Mouse (Mus musculus): ENCODE data around the gene Mrps5.

The Mrps5 gene

DNA sequence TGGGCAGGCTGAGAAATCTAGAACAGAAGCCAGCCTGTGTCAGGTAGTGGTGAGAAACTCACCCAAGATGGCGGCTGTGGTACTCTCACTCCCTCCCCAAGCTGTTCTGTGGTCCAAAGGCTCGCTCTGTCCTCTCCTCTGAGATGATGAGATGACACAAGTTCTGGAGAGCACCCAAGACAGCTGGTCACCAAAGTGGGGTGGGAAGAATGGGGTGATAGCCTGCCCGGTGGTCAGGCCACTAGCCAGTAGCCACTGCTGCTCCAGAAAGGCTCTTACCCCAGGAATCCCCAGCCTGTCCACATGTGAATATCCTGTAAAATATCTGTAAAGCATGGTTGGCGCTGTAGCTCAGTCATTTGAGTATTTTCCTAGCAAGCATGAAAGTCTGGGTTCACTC is 25.3 kb downstream of the Mrps5 start:
- in situ Hi-C loops (cut with MboI, MseI): no loop called here

DNA sequence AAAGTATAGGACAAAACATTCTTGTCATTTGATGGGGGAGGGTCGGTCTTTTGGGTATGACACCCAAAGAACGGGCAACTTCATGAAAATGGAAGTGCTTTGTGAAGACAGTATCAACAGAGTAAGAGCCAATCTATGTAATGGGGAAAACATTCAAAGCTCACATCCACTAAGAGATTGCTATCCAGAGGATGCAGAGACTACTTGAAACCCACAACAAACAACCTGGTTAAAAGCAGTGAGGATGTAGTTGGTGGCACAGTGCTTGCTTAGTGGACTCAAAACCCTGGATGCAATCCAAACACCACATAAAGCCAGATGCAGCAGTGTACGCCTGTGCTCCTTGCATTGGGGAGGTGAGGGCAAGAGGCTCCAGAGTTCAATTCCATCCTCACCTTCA is 32.3 kb downstream of the Mrps5 start:
- in situ Hi-C loops (cut with MboI, MseI): no loop called here

GRCm38 (mm10) chr2:127622065-127622464 is 35.0 kb downstream of the Mrps5 start:
- in situ Hi-C loops (cut with MboI, MseI): no loop called here

DNA sequence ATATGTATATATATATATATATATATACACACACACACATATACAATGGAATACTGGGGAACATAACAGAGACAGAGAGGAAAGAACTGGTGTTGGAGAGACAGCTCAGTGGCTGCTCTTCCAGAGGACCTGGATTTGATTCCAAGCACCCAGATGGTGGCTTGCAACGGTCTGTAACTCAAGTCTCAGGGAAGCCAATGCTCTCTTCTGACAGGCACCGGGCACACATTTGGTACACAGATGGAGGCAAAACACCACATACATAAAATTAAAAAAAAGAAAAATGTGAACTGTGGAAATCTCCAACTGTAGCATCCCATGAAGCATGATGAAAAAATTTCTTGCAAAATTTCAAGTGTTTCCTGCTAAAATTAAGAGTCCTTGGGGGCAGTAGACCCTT is 37.8 kb downstream of the Mrps5 start:
- in situ Hi-C loops (cut with MboI, MseI): no loop called here

GRCm38 (mm10) chr2:127625659-127626058 is 38.6 kb downstream of the Mrps5 start:
- in situ Hi-C loops (cut with MboI, MseI): no loop called here

- in situ Hi-C loops (cut with MboI, MseI): no loop called here
Measured at GRCm38 (mm10) chr2:127627354-127627753, 40.3 kb downstream of the Mrps5 start.

GRCm38 (mm10) chr2:127627990-127628570 is 41.1 kb downstream of the Mrps5 start:
- in situ Hi-C loops (cut with MboI, MseI): no loop called here

GRCm38 (mm10) chr2:127632601-127633000 is 45.6 kb downstream of the Mrps5 start:
- in situ Hi-C loops (cut with MboI, MseI): no loop called here

- in situ Hi-C loops (cut with MboI, MseI): no loop called here
Measured at GRCm38 (mm10) chr2:127635581-127635980, 48.6 kb downstream of the Mrps5 start.

GRCm38 (mm10) chr2:127638973-127639372 is 52.0 kb downstream of the Mrps5 start:
- in situ Hi-C loops (cut with MboI, MseI): no loop called here

DNA sequence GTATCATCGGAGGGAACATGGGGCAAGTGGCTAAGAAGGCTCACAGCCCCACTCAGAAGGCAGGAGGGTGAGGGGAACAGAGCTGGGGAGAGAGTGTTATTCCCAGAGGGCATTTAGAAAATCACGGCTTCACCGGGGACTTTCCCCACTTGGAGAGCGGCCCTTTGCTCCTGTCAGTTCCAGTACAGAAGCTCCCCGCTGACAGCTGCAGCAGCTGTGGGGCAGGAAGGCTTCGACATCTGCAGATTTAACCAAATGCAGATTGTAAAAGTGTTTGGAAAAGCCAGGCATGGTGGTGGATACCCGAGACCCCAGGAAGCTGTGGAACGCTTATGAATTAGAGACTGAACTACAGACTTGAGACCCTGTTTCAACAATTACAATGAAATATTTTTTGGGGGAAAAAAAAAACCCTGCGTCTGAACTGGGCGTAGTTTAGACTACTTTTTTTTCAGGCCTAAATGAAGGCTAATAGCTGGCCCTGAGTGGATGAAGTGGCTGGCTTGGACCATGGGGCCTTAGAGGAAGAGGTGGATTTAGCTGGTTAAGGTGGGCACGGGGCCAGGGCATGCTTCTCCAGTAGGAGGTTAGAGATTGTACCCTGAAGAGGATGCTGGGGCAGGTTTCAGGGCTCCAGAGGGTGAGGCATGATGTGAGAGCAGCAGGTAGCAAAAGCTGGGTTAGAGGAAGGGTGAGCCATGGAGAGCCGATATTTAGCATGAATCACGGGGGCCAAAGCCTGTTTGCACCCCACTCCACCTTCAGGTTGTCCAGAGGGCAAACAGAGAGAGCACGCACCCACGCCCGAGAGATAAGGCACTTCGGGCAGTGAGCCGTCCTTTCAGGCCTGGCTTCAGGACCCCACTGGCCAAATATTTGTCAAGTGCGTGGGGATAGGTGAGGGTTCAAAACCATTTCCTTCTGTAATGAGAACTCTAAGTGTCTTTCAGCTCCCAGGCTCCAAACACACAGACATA is 57.0 kb downstream of the Mrps5 start:
- in situ Hi-C loops (cut with MboI, MseI): loop anchor here (10.0 kb wide), 1 partner anchor 1151 kb away; no protein-coding TSS in a partner anchor

GRCm38 (mm10) chr2:127646875-127647274 is 59.9 kb downstream of the Mrps5 start:
- in situ Hi-C loops (cut with MboI, MseI): loop anchor here (10.0 kb wide), 1 partner anchor 1148 kb away; no protein-coding TSS in a partner anchor

GRCm38 (mm10) chr2:127648145-127648544 is 61.1 kb downstream of the Mrps5 start:
- in situ Hi-C loops (cut with MboI, MseI): loop anchor here (10.0 kb wide), 1 partner anchor 1147 kb away; no protein-coding TSS in a partner anchor

- in situ Hi-C loops (cut with MboI, MseI): loop anchor here (10.0 kb wide), 1 partner anchor 1145 kb away; no protein-coding TSS in a partner anchor
Measured at GRCm38 (mm10) chr2:127649921-127650320, 62.9 kb downstream of the Mrps5 start.

DNA sequence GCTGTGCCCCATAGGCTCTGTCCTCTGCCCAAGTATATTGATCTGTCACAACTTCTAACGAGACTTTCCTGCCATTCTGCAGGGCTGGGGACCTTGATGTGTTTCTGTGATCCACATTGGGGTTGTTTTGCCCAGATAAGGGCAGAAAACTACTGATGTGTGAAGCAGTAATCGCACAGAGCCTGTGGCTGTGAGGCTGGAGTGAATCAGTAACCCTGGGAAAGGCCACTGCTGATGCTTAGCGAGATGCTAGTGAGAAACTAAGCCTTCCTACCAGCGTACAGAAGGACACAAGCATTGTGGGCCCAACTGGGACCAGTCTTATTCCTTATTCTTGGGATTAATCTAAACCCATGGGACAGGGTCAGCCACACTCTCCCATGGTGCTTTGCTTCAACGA is 64.6 kb downstream of the Mrps5 start:
- in situ Hi-C loops (cut with MboI, MseI): no loop called here

GRCm38 (mm10) chr2:127652335-127652734 is 65.3 kb downstream of the Mrps5 start:
- in situ Hi-C loops (cut with MboI, MseI): no loop called here

- in situ Hi-C loops (cut with MboI, MseI): no loop called here
Measured at GRCm38 (mm10) chr2:127652805-127653204, 65.8 kb downstream of the Mrps5 start.

GRCm38 (mm10) chr2:127654786-127655185 is 67.8 kb downstream of the Mrps5 start:
- in situ Hi-C loops (cut with MboI, MseI): loop anchor here (5.0 kb wide), 1 partner anchor 48 kb away; no protein-coding TSS in a partner anchor

- in situ Hi-C loops (cut with MboI, MseI): loop anchor here (5.0 kb wide), 1 partner anchor 47 kb away; no protein-coding TSS in a partner anchor
Measured at GRCm38 (mm10) chr2:127655419-127655818, 68.4 kb downstream of the Mrps5 start.

- in situ Hi-C loops (cut with MboI, MseI): loop anchor here (5.0 kb wide), 1 partner anchor 46 kb away; no protein-coding TSS in a partner anchor
Measured at GRCm38 (mm10) chr2:127656086-127656720, 69.2 kb downstream of the Mrps5 start, which contains the start of gene Mal. Gene Mal (minus strand): TSS chr2:127656695.

All from regulatory T cell (primary cell).